Mouse (Mus musculus) cerebellum, postnatal 4 days (tissue): ENCODE measurements around the gene Ctnna2.

Experiments used
- DNase-seq, 2 experiments: peaks; one replicate each; pipeline ENCODE4 v3.0.0; 2022; ENCODE audit warnings: low spot score in 2 of 2, mixed read lengths in 1 of 2

Gene Ctnna2

DNA sequence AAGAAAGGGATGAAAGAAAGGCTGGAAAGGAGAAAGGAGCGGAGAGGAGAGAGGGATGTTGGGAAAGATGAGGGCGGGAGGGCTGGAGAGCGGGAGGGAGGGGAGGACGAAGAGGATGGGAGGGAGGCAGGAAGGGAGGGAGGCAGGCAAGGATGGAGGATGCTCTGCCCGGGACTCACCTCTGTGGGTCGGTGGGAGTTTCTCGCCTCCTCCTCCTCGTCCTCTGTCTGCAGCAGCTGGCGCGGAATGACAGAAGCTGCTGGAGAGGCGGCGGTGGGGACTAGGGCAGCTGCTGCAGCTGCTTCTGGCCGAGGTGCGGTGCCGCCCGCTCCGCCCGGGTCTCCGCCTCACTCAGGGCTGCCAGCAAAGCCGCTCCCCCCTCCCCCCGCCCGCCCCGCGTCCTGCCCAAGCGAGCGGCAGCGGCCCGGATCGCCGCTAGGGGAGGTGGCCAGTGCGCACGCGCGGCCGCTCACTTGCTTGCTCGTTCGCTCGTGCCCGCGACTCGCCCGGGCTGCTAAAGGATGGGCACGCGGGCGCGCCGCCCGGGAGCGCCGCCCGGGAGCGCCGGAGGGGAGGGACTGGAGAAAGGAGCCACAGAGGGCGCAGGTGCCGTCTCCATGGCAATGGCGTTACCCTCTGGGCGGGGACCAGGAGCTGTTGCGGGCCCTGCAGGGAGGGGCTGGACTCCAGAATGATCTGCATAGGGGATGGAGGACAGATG is at the start of gene Ctnna2:
TSS of gene Ctnna2 (minus strand) at position 459 of the 721 bp plus-strand sequence.
- DNase-seq = peak; percentile 88 to 98

DNA sequence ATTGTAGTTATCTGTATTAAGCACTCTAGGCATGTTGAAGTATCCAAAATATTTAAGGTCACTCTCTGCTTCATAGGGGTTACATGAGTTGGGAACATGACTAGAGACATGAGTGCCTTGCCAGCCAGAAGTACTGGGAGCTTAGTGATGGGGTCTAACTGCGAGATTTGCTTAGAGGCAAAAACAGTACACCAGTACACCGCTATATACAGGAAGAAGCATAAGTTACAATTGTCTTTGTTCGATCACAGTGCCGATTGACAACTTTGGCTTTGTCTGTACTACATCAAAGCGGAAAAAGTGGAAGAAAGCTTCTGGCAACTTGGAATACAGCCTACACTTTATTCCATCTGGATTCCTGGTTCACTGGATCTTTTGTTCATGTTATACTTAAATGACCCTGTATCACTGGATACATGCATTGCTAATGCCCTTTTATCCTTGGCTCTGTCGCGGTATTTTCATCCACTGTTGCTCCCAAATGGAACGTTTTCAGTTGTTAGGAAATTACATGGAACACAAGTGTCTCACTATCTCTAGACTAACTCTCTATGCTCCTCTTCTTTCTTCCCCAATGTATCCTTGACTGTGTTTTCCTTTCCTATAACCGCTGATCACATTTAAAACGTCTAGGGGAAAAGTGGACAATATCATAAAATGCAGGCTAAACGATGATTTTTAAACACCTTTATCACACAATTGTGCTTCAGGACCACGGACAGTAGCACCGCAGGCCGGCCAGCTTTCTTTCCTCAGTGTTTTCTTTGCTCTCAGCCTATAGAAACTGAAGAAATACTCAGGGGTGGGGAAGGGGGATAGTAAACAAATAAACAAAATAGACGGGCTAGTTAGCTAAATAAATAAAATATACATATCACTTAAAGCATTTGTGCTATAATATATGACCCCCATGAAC is 896 bp upstream of the Ctnna2 start:
- no peak for DNase-seq

DNA sequence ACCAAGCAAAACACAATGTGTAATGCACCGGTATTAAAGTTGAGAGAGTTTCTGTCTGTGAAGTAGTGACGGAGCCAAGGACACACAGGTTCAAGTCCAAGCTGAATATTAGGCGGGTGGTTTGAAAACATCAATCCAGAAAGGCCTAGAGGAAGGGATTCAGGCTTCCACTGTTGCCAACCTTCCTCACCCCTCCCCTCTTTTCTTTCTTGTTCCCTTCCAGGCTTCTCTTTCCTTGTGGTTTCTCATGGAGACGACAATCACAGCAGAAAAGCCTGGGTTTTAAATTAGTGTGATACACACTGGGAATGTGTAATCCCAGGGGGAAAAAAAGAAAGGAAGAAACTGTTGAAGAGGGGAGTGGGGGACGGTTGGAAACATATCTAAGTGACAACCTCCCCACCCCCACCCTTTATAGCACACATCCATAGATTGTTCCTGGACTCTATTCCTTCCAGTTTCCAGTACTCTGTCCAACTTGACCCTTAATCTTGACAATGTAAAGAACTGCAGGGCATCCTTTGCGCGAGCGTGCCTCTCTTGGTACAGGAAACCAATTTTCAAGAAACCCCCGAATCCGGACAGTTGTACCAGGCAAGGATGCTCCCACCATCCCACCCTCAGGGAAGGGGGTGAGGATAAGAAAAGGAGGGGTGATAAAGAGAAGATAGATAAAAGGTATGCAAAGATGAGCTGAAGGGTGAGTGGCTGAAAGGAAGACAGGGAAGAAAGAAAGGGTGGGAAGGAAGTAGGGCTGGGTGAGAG is 841 bp downstream of the Ctnna2 start:
- peak in 1 of 2 experiments; percentile 15 for DNase-seq

- DNase-seq = peak in 1 of 2 experiments; percentile 11
Measured at GRCm38 (mm10) chr6:77970545-77971242, 8.8 kb downstream of the Ctnna2 start.

DNA sequence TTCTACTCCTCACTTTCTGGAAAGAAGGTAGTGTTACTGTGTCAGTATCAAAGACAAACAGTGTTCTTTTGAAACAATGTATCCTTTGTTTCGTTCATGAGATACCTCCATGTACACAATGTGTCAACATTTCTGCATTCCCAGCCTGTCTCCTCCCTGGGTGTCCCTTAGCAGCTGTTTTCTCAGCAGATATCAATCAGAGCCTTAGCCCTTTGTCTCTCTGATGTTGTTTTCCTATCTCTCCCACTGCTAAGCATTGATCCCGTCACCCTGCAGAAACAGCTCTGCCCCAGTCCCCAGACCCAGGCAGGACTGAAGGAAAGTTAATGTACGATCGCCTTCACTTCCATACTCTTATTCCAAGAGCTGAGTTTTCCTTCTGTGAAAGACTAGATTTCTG is 9.7 kb downstream of the Ctnna2 start:
- no peak for DNase-seq

- no peak for DNase-seq
Measured at GRCm38 (mm10) chr6:77962011-77962410, 17.5 kb downstream of the Ctnna2 start.

GRCm38 (mm10) chr6:77951276-77951675 is 28.2 kb downstream of the Ctnna2 start:
- no peak for DNase-seq

- no peak for DNase-seq
Measured at GRCm38 (mm10) chr6:77950690-77951089, 28.8 kb downstream of the Ctnna2 start.

DNA sequence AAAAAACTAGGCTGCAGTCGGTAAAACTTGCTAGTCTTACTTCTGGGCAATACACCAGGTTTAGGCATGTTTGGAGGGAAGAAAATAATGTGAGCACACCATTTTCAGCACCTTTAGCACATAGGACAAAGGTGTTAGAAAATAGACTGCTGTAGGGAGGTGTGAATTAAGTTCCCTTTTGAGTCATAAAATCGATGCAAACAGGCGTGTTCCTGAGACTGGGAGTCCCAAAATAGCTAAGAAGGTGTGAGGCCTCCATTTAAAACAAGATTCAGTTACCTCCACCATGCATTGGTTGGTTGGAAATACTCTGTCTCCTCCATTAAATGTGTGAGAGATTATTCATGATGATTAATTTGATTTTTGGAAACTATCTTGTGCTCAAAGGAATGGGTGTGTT is 50.1 kb downstream of the Ctnna2 start:
- no peak for DNase-seq

DNA sequence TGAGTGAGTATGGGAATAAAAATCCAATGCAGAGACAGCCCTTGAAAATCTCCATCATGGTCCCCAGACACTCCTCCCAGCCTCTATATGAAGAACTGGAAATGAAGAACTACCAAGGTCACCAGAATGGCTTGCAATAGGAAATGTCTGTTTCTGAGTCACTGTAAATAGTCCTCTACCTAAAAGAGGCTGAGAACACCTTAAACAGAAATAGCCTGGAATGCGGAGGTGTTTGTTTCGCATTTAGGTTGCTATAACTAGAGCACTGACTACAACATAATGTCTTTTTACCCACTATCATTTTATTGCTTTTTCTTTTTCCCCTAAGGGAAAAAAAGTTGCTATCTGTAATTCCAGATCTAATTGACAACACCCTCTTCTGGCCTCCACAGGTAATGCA is 106.3 kb downstream of the Ctnna2 start:
- no peak for DNase-seq

DNA sequence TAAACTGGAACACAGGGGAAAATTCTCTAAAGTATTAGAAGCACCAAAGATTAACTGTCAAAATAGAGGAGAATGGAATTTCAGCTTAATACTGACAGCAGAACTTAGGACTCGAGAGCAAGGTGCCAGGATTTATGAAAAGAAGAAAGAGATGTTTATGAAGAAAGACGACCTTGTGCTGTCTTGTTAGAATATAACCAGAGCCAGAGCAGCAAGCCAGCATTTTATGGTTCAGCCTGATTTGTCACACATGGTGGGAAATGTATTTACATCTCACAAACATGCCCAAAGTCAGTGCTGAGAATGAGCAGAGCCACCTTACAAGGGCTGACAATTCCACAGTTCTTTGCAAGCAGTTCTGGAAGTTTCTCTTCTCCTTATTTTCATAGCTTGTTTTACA is 110.2 kb downstream of the Ctnna2 start:
- DNase-seq = no peak

- no peak for DNase-seq
Measured at GRCm38 (mm10) chr6:77868119-77868518, 111.4 kb downstream of the Ctnna2 start.

DNA sequence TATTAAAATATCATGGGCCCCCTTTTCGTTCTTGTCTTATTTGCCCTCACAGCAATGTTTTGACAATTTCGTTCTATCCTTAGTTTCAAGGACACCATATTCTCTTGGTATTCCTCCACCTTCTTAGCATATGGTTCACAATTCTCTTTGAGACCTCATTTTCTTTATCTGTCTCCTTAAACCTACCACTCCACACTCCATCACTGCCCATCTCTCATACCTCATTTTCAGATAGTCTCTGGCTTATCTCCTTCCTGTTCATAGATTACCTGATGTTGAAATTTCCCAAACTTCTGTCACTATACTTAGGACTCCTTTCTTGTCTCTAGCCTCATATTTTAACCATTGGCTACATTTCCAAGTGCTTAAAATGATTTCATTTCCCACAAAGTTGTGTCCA is 116.1 kb downstream of the Ctnna2 start:
- no peak for DNase-seq

DNA sequence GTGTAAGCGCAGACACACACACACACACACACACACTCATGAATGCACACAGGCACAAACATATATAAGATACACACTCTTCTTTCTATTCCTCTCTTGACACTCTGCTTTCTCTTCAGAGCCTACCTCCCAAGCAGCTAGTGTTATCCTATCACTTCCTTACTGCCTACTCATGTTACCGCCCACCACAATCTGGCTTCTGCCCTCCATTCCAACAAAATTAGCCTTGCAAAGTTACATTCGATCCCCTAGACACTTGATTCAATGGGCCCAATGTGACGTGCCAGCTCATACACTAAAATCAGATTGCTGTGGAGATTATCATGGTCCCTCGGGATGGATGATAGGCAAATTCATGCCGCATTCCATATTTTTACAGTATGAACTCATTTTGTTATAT is 116.7 kb downstream of the Ctnna2 start:
- no peak for DNase-seq

DNA sequence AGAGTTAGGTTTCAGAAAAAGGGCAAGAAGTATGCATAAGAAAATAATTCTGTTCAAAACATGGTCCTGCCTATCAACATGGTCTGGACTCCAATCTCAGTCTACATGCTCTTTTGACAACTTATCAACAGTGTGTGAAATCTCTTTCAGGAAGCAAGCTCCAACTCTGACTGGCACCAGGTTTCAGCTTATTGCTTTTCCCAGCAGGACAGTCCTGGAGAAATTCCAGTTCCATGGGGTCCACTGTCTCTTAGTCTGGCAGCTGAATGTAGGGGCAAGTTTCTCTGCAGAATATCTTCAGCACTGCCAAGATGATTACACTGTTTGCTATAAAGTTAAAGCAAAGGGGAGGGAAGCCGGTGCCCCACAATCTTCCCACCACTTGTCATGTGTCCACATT is 130.1 kb downstream of the Ctnna2 start:
- DNase-seq = peak in 1 of 2 experiments; percentile 25

- DNase-seq = no peak
Measured at GRCm38 (mm10) chr6:77848796-77849195, 130.7 kb downstream of the Ctnna2 start.

DNA sequence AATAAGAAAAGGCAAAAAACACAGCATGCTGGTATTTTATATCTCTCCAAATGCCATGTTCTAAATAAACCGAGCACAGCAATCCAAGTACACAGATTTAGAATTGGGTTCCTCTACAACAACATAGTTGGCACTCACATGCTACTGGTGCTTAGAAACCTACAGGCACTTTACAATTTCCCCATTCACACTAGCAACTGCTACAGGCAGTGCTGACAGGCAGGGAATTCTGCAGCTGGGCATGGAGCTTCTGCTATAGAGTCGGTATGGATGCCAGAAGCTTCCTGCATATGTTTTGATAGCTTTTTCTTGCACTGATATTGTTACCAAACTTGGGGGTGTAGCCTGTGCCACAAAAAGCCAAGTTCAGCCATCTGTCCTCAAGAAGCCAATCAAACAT is 131.8 kb downstream of the Ctnna2 start:
- no peak for DNase-seq

DNA sequence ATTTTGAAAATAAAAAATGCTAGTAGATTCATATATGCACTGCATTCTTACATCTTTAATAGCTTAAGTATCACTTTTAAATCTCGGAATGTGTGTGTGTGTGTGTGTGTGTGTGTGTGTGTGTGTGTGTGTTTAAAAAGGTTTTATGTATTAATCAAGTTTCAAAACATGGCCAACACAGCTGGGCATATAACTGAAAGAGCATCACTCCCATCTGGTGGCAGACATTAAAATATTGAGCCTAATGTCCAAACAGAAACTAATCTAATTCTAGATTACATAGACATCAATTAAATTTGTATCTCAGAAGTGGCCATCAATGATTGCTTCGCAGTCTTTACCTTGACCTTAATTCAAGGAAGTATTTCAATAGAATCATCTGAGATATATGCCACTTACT is 140.4 kb downstream of the Ctnna2 start:
- DNase-seq = no peak

DNA sequence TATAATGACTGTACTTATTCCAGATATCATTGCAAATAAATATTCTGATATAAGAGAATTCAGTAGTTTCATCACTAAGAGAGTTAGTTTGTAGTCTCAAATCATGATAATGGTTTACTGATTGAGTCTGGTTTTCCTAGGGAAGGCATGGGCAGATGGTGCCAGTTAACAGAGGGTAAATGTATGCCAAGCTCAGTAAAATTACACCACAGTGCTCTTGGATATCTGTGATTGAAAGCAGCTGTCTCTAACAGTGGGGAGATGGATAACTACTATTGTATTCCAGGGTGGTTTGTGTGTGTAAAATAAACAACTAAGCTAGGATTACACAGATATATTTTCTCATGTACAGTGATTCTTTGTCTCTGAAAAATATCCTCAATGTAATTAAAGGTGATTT is 140.8 kb downstream of the Ctnna2 start:
- DNase-seq = no peak

DNA sequence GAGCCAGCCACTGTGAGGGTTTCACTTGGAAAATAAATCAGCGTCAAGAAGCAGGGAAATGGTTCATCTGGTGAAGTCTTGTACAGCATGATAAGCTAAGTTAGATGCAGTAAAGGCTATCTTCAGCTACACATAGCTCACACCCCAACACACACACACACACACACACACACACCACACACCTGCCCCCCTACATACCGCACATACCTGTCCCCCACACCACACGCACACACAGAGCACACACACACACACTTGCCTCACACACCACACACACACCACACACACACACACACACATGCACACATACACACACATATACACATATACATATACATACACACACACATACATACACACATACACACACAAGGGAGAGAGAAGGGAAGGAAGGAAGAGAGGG is 142.0 kb downstream of the Ctnna2 start:
- DNase-seq = no peak

DNA sequence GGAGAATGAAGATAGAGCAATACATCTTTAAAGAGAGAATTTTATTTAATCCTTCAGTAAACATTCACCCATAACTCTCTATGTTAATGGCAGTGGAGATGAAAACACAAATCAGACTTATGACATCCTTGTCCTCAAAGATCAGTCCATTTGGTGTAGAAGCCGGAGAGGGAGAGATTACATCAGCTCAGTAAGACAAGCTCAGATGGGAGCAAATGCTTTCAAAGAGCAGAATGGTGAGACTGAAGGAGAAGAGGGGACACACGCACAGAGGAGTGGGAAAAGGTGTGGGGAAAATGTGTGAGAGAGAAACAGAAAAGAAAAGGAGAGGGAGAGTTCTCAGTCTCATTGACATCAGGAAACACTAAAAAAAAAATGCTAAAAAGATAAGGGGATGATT is 144.8 kb downstream of the Ctnna2 start:
- DNase-seq = no peak

DNA sequence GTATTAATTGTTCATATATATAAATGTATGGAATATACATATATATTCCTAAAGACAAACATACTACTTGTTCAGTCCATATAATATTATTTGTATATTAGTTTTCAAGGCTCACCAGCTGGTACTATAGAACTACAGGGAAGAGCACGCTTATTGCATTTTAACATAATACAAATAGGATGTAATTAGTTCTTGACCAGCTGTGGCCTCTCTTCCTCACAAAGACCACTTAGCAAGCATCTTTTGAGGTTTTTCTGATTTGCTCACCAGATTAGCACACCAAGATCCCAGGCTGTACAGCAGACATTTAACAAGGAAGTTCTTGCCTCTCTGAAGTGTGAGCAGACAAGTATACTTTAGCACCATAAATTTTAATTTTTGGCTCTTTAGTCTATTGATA is 152.0 kb downstream of the Ctnna2 start:
- no peak for DNase-seq
